Mouse (Mus musculus): ENCODE results near the gene Adcy9.
A peak's percentile ranks its signal among the peaks of the same experiment; 100 is the strongest.

The Adcy9 gene

DNA sequence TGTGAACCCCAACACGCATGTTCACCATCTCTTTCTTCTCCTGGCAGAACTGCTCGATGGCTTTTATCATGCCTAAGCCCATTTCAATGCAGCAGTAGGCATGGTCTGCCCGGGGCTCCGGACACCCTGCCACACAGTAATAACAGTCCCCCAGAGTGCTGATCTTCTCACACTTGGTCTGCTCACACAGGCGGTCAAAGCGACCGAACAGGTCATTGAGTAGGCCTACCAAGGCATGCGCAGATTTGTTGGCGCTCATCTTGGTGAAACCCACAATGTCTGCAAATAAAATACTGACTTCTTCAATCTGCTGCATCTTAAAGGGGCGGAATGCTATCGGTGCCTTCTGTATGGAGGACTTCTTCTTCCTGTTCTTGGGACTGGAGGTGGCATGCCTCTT, 2.2 kb downstream of the Adcy9 start:
- no peak for DNase-seq

DNA sequence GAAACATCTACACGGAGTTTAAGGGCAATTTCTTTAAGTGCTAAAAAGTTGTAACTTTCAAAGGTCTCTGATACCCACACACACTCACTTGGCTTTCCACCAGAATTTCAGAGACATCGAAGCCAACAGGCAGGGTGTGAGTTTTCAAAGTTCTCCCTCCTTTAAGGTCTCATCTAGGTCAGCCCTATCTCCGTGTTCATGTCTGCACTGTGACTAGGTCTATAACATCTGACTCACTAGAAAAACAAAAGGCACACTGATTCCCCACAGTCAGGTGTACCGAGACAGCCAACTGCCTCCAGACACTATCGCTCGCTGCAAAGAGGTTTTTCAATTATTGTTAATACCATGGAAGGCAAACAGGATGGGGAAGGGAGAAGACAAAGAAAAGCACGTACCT, 2.8 kb downstream of the Adcy9 start:
- no peak for DNase-seq

DNA sequence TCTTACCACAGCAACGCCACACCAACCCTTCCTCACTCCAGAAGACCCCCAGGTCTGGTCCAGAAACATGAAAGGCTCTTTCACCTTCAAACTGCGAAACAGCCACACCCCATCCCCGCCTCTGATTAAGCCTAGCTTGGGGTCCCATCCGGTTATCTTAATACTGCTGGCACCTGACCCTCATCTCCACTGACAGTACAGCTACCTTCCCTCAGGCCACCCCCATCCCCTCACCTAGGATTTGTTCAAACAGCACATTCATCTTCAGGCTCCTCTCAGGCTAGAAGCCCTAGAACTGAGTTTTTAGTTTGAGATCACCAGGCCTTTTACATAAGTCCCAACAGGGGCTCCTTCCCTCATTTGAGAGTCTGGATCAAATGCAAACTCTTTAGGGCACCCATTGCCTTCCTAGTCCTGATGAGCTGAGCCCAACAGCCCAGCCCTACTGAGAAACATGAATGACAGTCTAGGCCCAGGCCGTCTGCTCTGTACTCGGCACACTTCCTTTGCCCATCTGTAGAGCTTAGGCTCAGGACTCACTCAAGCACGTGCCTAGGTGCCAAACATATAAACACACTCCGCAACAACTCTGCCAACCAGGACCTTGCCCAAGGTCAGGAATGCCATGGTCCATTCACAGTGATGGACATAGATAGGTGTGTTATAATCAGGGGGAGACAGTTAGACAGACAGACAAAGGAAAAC, 5.3 kb downstream of the Adcy9 start:
- no peak for DNase-seq

DNA sequence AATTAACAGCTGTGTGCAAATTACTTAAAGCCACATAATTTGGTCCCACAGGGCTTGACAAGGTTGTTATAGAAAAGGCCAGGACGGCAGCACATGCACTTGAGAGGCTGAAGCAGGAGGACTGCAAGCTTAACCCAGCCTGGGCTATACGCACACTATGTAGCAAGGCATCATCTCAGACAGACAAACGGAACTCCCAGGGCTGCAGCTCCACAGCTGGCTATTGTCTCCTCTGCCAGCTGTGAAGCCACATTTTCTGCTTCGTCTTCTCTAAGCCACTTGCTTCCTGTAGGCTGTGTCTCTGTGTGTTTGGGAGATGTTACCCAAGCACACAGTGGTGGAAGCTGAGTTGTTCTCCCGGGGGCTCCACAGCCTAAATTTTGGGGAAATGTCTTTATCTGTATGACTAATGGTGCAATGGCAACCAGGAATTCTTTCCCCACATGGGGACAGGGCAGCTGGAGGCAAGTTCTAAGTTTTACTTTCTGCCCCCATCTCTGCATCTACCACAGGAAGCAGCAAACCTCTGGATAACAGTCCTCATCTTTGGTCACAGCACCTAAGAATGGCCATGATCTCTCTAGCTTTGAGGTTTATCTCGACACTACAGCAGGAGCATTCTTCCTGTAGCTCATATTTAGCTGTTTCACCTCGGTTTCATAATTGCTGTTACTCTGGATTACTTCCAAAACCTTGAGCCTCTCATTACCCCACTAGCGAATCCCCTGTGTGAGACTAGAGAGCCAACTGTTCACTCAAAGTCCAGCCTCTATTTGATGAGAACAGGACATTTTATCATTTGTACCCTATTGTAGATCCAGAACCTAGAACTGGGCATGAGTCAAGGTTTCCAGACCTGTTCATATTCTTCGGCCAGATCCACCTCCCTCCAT, 6.1 kb downstream of the Adcy9 start:
- DNase-seq, result no peak

DNA sequence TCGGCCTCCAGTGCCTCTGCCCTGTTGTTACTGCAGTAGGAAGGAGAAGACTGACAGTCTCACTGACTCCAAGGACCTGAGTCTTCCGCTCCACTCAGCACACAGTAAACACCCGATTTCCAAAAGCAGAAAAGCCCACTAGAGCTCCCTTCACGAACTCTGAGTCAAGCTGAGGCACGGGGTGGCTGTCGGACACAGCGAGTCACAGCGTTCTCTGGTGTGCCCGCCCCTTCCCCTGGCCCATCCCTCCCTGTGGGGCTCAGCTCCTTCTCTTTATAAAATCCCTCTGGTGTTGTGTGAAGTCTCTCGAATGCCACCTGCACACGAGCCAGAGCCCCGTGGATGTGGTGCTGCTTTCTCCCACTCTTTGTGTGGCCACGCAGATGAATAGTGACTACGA, 7.0 kb downstream of the Adcy9 start:
- DNase-seq, result no peak

DNA sequence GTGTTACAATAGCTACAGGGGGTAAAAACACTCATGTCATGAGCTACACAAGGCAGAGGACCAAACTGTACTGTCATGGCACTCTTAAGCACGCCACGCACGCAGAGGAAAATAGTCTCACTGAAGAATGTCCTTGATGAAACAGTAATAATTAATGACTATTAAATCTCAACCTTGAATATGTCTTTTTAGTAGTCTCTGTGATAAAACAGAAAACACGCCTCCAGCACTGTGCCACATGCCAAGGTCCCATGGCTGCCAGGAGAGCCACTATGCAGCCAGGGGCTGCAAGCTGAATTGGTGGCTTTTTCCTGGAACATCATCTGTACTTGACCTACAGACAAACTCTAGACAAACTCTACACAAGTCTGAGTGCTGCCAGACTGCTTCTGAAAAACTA, 8.0 kb downstream of the Adcy9 start:
- no peak for DNase-seq

DNA sequence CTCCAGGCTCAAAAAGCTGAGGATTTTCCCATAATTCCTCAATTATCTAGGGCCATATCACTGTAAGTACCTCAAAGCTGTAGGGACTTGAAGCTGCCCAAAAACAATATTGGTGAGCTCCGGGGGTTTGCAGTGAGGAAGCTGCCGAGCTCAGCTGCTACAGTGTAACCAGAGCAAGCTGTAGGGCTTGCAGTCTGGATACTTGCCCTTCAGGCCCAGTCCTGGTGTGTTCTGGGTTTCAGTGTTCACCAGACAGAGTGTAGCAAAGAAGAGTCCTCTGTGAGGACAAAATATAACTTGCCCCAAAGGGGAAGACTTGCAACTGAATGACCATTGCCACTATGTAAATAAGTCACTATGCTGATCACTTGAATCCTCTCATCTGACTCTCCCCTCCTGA, 9.0 kb downstream of the Adcy9 start:
- no peak for DNase-seq

DNA sequence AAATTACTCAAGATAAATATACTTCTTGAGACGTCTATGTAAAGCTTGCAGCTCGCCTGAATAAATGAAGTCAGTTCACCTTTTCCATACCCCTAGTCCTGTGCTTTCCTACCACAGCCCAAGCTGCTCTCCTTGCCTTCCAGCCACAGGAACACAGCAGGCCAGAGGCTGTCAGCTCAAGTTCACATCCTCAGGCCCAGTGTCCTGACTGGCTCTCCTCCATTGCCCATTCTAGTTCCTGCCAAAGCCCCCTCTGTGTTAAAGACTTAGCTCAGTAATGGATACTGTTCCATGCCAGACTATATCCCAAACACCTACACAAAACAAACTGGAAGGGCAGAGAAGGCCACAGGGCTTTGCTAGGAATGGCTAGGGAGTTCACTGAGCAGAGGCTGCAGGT, 12.8 kb downstream of the Adcy9 start:
- no peak for DNase-seq

DNA sequence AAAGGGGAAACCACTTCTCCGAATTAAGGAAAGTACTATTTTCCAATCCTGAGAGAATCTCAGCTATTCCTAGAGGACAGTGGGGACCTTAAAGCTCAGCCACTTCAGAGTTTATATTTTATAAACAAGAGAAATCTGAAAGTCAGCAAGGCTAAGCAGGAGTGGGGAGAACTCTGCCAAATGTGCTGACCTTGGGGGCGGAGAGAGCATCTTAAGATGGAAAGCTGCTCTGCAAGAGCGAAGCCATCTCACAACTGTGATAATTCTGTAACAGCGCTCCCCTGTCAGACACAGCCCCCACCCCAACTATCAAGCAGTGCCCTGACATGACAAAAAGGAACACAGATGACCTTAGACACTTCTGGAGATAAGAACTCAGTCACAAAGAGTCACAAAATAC, 13.6 kb downstream of the Adcy9 start:
- DNase-seq, result peak; percentile 43

DNA sequence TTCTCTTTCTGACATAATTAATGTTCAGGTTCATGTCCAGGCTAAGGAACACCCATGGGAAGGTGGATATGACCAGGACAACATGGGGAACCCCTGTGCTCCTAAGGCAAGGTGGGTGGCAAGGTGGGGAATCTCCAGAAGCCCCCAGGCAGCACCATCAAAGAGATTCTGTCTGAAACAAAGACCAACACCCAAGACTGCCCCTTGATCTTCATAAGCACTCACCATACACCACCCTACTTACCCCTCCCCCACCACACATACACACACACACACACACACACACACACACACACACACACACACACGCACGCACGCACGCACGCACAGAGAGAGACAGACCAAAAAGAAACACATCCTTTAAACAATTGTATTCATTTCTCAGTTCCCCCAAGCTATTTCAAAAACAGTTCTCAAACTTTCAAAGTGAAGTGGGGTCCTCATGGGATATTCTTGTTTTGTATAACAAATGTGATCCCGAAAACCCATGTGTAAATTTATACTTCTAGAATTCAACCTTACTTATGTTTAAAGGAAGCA, 14.2 kb downstream of the Adcy9 start:
- no peak for DNase-seq

DNA sequence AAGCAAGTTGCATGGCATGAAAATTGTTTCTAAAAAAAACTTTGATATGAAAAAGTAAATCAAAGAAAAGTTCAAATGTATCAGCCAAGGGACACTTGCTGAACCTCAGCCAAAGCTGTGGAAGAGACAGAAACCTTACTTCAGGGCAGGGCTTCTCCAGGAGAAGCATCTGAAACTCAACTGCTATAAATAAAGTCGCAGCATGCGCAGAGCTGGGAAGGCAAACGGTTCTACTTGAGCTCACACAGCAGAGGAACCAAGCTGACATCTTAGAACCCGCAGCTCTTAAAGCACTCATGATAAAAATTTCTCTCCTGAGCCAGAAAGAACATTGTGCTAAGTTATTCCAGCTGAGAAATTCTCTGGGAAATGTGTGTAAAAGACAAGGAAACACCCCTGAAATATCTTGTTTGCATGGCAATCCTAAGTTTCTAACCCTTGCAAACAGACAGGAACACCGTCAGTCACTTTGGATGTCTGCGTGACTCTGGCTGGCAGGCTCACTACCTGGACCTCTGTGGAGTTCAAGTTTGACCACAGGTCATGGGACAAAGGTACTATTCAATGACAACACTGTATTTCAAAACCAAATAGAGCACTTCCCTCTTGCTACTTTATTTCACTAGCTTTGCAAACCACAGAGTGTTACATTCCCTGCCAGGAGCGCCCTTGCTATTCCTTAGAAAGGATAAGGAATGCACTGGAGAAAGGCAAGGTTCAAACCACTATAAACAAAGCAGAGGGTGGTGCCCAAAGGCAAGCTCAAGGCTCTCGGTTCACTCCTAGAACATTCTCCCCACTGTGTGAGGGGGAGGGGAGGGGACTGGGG, 15.2 kb downstream of the Adcy9 start:
- peak; percentile 80 for DNase-seq

DNA sequence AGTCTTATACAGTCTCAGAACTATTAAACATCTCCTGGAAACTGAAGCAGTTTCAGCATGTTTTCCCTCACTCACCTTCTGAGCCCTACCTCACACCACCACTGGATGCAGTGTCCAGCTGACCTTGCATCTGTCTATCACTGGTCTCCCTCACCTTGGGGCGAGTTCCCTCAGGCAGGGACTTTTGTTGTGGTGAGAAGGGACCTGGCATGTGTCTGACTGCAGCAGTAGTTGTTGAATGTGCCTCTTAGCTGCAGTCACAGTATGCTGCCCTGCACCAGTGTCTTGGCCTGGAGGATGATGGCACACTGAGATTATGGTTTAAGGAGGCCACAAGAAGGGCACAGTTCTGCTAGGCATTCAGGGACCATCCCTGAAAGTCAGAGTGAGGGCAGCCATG, 19.2 kb downstream of the Adcy9 start:
- DNase-seq, result no peak

DNA sequence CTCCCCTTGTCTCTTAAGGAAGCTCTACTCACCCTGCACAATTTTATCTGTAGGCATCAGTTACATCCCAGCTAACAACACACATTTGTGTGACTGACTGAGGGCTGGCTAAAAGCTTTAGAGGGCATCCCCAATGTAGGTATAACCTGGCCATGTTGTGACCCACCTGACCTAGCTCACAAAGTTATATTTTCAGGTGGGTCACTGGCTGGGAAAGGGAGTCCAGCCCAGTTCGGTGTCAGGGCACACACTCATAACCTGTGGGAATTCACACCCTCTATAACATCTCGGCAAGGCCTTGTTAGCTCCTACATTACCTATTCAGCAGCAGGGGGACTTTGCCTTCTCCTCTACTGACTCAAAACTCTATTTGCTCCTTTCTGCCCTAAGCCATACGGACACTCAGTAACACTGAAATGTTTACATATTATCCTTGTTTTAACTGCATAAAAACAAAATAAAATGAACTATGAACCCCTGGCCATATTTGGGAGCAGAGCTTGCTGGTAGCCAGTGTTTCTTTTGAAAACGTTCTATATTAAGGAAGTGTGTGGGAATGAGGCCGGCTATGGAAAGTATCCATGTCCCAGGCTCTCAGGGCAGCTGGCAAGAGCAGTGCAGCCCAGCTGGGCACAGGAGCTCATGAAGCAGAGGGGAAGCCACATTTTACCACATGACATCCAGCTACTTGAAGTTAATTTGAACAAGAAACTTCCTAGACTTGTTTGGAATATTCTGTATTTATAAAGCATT, 20.7 kb downstream of the Adcy9 start:
- DNase-seq, result peak; percentile 77

DNA sequence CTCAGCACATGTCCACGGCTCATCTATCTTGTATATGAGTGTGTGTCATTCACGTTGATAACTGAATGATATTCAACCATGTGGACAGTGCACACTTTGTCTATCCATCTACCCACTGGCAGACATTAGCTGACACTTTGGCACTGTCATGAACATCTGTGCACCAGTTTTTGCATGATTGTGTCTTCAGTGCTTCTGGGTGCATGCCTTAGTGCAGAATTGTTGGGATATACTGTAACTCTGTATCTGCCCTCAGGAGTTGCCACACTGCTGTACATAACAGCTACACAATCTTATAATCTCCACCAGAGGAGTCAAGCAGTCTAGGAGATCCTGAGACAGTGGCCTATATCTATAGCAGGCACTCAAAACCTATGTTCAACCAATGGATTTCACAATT, 21.5 kb downstream of the Adcy9 start:
- no peak for DNase-seq

DNA sequence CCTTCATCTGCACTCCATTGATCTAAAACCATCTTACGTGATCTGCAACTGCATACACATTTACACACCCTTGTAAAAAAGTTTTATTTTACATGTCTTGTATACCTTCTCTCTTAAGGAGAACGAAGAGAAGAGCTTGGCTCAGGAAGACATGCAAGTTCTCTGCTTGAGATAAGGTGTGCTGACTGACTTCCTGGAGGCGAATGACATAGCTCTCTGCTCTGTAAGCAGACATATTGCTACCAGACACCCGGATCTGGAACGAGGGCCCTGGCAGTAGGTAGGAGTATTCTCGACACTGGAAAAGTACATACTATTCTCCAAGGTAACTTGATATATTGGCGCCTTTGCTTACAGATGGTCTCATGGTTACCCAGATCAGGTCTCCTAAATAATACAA, 22.7 kb downstream of the Adcy9 start:
- no peak for DNase-seq

DNA sequence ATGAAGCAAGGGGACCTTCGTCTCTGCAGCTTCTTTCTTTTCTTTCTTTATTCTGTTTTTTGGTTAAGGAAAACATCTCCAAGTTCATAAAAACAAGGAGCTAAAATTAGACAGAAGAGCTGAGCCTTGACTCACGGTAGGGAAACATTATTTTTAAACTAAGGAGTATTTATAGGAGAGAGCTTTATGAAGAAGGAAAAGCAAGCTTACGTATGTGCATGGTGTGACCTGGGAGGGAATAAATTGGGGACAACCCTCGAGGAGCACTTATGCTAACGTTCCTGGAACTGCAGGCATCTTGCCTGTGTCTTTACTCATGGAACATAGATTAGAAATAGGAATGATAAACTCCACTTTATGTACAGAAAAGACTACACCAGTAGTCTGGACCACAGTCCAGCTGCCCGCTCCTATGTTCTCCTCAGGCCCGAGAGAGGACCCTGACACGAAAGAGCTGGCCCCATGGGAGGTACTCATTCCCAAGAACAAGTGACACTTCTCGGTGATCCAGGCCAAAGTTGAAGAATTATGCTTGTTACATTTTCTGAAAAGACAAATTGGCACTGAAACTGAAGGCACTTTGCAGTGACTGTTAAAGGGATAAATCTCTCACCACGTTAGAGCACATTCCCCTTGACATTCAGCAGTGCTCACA, 24.5 kb downstream of the Adcy9 start:
- DNase-seq, result peak; percentile 44

DNA sequence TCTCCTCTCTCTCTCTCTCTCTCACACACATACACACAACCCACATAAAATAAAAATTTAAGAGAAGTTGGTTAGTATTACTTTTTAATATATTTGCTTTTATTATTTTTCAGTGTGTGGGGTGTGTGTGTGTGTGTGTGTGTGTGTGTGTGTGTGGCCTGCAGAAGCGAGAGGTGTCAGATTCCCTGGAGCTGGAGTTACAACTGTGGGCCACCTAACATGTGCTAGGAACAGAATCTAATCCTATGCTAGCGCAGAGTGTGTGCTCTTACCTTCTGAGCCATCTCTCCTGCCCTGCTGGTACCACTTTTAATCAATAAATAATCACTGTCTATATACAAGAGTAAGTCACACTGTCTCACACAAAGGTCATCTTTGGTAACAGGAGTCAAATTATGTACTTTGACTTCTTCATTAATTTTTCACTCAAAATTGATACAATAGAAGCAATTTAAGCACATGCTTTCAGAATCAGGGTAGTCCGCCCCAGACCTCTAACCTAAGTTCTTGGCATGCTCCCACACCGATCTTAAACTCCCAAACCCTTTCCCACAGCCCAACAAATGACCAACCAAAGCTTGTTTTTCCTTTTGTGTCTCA, 25.2 kb downstream of the Adcy9 start:
- no peak for DNase-seq

DNA sequence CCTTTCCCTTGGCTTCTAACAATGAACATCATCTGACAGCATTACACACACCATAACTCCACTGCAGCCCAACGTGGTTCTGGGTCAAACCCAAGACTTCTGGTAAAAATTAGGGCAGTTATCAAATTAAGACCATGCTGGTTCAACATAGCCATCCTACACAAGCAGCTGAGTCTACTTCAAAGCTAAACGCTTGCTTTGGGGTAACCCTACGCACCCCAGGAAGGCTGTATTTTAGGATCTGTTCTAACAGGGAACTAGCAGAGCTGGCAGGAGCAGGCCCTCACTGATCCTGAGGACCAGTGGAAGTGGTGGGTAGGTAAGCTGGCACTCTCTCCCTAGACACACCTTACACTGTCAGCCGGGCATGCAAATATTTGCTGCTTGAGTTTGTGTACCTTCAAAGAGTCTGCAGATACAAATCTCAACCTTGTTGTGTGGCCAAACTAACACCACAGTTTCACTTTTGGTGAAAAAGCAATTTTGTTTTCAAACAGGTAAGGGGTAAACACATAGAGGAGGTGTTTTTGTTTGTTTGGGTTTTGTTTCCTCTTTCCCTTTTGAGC, 36.7 kb downstream of the Adcy9 start:
- DNase-seq, result peak; percentile 51

DNA sequence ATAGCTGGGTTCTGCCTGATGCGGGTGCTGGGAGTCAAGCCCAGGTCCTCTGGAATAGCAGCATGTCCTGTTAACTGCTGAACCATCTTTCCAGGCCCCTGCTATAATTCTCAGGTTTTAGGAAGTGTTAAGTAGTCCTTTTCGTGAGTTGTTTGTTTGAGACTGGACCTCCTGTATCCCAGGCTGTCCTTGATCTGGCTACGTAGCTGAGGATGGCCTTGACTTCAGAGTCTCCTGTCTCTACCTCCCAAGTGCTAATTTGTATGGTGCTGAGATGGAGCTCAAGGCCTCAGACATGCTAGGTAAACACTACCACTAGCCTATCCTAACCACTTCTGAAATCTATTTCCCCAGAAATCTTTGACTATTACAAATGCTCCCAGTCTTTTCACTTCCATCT, 37.9 kb downstream of the Adcy9 start:
- DNase-seq, result no peak

DNA sequence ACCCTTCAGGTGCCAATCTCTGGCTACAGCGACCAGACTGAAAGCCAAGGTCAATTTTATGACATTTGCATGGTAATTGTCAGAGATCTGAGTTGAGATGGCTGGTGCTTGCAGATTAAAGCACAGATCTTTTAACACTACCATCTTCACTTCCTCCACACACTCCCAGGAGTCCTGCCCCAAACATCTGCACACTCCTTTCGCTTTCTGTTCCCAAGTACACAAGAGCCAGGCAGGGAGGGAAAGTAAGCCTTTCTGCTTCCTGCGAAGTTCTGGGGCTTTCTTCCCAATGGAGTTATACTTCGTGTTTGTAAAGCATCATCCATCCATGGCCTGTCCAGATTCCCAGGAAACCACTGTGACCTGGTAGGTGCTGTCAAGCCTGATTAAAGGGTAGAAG, 38.8 kb downstream of the Adcy9 start:
- peak; percentile 66 for DNase-seq

DNA sequence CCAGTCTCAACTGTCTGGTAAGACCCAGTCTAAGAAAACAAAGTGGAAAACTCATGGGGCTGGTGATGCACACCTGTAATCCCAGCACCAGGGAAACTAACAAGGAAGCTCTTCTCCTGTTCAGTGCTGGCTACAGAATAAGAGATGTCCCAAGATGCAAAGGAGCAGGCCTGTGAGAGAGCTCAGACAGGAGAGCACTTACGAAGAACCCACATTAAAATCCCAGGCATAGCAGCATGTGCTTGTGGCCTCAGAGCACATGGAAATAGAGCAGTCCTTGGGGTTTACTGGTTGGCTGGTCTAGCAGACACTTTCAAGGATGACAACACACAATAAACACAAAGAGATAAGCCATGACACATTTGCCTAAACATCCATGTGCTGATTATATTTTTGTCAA, 41.5 kb downstream of the Adcy9 start:
- DNase-seq, result no peak

All from lung, postnatal 36 days (tissue).